Mouse (Mus musculus) neural tube, embryonic 14.5 days (tissue): Measurements from ENCODE around the gene Kdm2a. TPM values are rescaled to one million over a fixed set of nuclear protein-coding genes. Genes with fewer than 3 reads are reported as not detected.

ENCODE experiments used
- ATAC-seq: fragments of 200-750 bp; cut with Nextera tagmentation; 2 replicates; pipeline ENCODE4 v1.8.0; 2017; ENCODE audit warnings: low read depth, mild to moderate bottlenecking, moderate TSS enrichment, moderate library complexity
- H3K27ac ChIP-seq: fragments of 300-500 bp; sonication (generic); 2 replicates; pipeline ENCODE4 v1.5.1; 2014; ENCODE audit warnings: low read depth, mild to moderate bottlenecking, control low read depth, low read length, moderate library complexity, mixed read lengths
- H3K27me3 ChIP-seq: fragments of 300-500 bp; sonication (generic); 2 replicates; pipeline ENCODE4 v1.6.1; 2014; ENCODE audit warnings: low read length; ENCODE audit not compliant: control insufficient read depth, insufficient read depth
- H3K36me3 ChIP-seq: fragments of 300-500 bp; sonication (generic); 2 replicates; pipeline ENCODE4 v1.6.1; 2014; ENCODE audit warnings: low read length, mixed read lengths; ENCODE audit not compliant: control insufficient read depth, insufficient read depth
- H3K4me1 ChIP-seq: fragments of 300-500 bp; sonication (generic); 2 replicates; pipeline ENCODE4 v1.6.1; 2014; ENCODE audit warnings: low read length; ENCODE audit not compliant: control insufficient read depth, insufficient read depth
- H3K4me2 ChIP-seq: fragments of 300-500 bp; sonication (generic); 2 replicates; pipeline ENCODE4 v1.6.1; 2014; ENCODE audit warnings: mild to moderate bottlenecking, low read depth, low read length, control low read depth
- H3K4me3 ChIP-seq: fragments of 300-500 bp; sonication (generic); 2 replicates; pipeline ENCODE4 v1.5.1; 2014; ENCODE audit warnings: low read depth, low read length, control low read depth, mixed read lengths
- H3K9ac ChIP-seq: fragments of 300-500 bp; sonication (generic); replicated peaks from 2 replicates; pipeline ENCODE4 v1.6.1; 2014; ENCODE audit warnings: low read depth, mild to moderate bottlenecking, control low read depth, low read length, mixed read lengths
- H3K9me3 ChIP-seq: fragments of 300-500 bp; sonication (generic); 2 replicates; pipeline ENCODE4 v1.6.1; 2016; ENCODE audit warnings: low read length; ENCODE audit not compliant: control insufficient read depth
- WGBS: fragments of 180-500 bp; shearing (Covaris S2); extraction: QIAGEN DNeasy Blood & Tissue Kit; methylation state at CpG from one replicate; pipeline ENCODE4 v1.1.7; 2014; 5-methylcytosine and 5-hydroxymethylcytosine counted together
- polyA plus RNA-seq: library from polyadenylated mRNA; unstranded; fragments of >200 nt; fragmentation: Nextera tagmentation; extraction: Ambion mirVana; gene quantifications from 2 replicates; pipeline ENCODE4 v1.2.1, GENCODE M21; 2014

The Kdm2a gene
- polyA plus RNA-seq, 1 experiment from 2014 or later, result 39.1 TPM

GRCm38 (mm10) chr19:4306190-4306577 is 91.9 kb downstream of the Kdm2a start, which contains the start of gene Grk2:
Grk2 (minus strand) TSS chr19:4306222.
- Histone ChIP-seq H3K36me3 (no peaks in the 10 kb centered on the region), H3K27me3 (no peaks in the 10 kb centered on the region), H3K9ac (peak within 1 kb of the TSS; percentile 98), H3K4me2 (peak within 1 kb of the TSS; percentile 96), H3K4me3 (peak within 1 kb of the TSS; percentile 95), H3K27ac (peak within 1 kb of the TSS; percentile 82), H3K9me3 (no peaks in the 10 kb centered on the region), H3K4me1 (peaks cover 44% of the 10 kb centered on the region)
- 2% methylated on average over 29 of the region's 46 CpGs for WGBS
- peak; percentile 78 for ATAC-seq

DNA sequence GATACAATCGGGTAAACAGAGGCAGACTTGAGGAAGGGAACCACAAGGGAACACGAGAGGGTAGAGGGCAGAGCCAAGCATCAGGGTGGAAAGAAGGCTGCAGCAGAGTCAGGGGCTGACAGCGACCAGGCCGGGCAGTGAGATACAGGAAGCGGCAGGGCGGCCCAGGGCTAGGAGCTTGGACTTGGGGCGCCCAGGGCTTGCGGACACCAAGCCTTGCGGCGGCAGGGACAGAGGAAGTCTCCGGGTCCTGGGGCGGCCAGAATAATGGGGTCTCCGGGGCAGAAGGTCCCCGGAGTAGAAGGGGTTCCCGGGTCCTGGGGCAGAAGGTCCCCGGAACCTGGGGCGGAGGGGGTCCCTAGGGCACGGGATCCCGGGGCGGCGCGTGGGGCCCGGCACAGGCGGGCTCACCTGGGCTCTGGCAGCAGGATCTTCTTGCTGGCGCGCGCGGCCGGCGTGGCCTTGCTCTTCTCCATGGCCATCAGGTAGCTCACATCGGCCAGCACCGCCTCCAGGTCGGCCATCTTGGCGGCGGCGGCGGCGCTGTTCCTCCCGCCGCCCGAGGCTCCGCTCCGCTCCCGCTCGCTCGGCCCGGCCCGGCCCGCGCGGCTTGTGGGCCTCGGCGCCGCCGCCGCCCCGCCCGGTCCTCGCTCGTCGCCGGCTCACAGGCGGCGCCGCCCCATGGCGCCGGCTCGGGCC is 92.4 kb downstream of the Kdm2a start:
- peaks cover 49% of the 10 kb centered on the region for H3K4me1 ChIP-seq
- H3K27me3 ChIP-seq, result no peaks in the 10 kb centered on the region
- no peaks in the 10 kb centered on the region for H3K36me3 ChIP-seq
- peak overlapping the region; percentile 98 for H3K9ac ChIP-seq
- H3K4me2 ChIP-seq, result peak overlapping the region; percentile 96
- WGBS, result 0% methylated on average over 44 of the region's 68 CpGs
- no peaks in the 10 kb centered on the region for H3K9me3 ChIP-seq
- peak; percentile 60 for ATAC-seq
- peak overlapping the region; percentile 95 for H3K4me3 ChIP-seq
- peak overlapping the region; percentile 82 for H3K27ac ChIP-seq

GRCm38 (mm10) chr19:4304871-4305321 is 93.2 kb downstream of the Kdm2a start:
- Histone ChIP-seq H3K9ac (peak overlapping the region; percentile 98), H3K9me3 (no peaks in the 10 kb centered on the region), H3K27ac (no peak overlapping the region), H3K4me2 (peak overlapping the region; percentile 96), H3K36me3 (no peaks in the 10 kb centered on the region), H3K27me3 (no peaks in the 10 kb centered on the region), H3K4me1 (peaks cover 56% of the 10 kb centered on the region), H3K4me3 (peak overlapping the region; percentile 95)
- ATAC-seq, result no peak
- 56% methylated on average over 4 of the region's 4 CpGs for WGBS

DNA sequence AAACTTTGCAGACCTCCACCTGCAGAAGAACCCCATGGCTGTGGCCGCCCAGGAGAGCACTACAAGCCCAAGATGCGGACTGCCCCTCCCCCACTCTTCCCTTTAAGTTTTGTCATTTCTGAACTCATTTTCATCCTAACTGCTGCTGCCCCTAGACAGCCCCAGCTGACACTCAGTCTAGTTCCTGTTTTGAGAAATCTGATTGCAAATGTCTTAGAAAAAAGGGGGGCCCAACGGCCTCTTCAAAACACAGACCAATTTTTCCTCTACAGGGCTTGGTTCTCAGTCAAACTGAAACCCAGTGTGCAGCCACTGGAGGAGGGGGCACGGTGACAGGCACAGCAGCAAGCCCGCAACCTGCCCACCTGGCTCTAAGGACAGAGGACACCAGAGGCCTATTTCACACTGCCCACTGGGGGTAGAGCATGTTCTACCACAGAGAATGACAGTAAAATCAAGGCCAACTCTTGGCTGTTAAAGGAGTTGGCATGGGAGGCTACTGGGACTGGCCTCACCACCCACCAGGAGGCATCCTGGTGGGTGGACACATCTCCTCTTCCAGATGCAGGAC is 93.7 kb downstream of the Kdm2a start:
- no peaks in the 10 kb centered on the region for H3K36me3 ChIP-seq
- H3K4me1 ChIP-seq, result peaks cover 56% of the 10 kb centered on the region
- H3K9ac ChIP-seq, result no peak overlapping the region
- no peak for ATAC-seq
- H3K4me3 ChIP-seq, result peak overlapping the region; percentile 95
- H3K27ac ChIP-seq, result no peak overlapping the region
- H3K4me2 ChIP-seq, result peak overlapping the region; percentile 96
- H3K27me3 ChIP-seq, result no peaks in the 10 kb centered on the region
- 75% methylated on average over 5 of the region's 5 CpGs for WGBS
- no peaks in the 10 kb centered on the region for H3K9me3 ChIP-seq

DNA sequence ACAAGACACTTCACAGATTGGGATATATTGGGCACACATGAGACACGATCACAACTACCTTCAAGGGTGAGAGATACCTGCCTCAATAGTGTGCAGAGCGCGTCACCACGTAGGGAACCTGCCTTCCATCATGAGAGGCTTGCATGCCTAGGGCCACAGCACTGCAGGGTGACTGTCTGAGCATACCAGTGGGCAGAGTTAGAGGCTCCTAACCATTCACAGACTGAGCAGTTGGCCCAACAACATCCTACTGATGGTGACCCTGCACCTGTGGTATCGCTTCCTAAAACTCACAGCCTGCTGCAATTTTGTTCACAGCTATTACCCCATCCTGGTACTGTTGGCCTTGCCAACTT is 94.5 kb downstream of the Kdm2a start:
- WGBS, result 92% methylated on average over 5 of the region's 5 CpGs
- Histone ChIP-seq H3K27me3 (no peaks in the 10 kb centered on the region), H3K4me2 (peak overlapping the region; percentile 32; the same call in 1 of the 2 replicates), H3K36me3 (no peaks in the 10 kb centered on the region), H3K27ac (no peak overlapping the region), H3K4me1 (peaks cover 56% of the 10 kb centered on the region), H3K9ac (no peak overlapping the region), H3K4me3 (no peak overlapping the region), H3K9me3 (no peaks in the 10 kb centered on the region)
- ATAC-seq, result no peak

DNA sequence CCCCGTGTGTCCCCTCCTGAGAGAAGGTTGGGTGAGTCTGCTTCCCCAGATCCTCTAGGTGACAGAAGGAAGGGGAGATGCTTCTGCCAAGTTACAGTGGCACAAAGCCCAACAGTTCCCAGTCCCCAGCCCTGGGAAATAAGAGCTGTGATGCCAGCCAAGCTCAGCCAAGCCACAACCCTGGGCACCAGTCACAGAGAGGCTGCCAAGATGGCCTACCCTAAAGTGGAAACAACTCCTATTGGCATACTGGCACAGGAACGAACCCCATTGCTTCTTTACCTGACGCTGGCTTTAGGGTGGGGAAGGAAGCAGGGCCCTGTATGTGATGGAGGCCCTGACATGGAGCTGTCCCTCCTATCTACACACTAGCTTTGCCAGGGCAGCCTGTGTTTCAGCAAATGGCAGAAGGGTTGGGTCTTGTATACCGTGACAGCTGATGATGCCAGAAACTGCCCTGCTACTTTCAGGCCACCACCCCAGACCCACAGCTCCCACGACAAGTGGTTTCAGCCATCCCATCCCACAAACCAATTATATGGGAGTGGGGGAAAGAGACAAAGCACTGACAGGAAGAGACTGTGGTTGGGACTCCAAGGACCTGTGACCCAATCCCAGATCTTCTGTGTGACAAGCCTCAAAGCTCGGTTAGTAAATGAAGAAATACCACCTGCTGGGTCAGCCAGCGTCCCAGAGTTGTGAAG is 95.0 kb downstream of the Kdm2a start:
- Histone ChIP-seq H3K4me1 (peaks cover 56% of the 10 kb centered on the region), H3K9me3 (no peaks in the 10 kb centered on the region), H3K4me3 (no peak overlapping the region), H3K4me2 (peak overlapping the region; percentile 32), H3K27ac (peak overlapping the region; percentile 69), H3K27me3 (no peaks in the 10 kb centered on the region), H3K9ac (peak overlapping the region; percentile 39), H3K36me3 (no peaks in the 10 kb centered on the region)
- no peak for ATAC-seq
- WGBS, result 66% methylated on average over 7 of the region's 7 CpGs

GRCm38 (mm10) chr19:4301735-4302651 is 96.1 kb downstream of the Kdm2a start:
- Histone ChIP-seq H3K4me3 (peak overlapping the region; percentile 5; the same call in 1 of the 2 replicates), H3K36me3 (no peaks in the 10 kb centered on the region), H3K4me2 (peak overlapping the region; percentile 32), H3K9ac (peak overlapping the region; percentile 39), H3K27me3 (no peaks in the 10 kb centered on the region), H3K9me3 (no peaks in the 10 kb centered on the region), H3K4me1 (peaks cover 56% of the 10 kb centered on the region), H3K27ac (peak overlapping the region; percentile 69)
- ATAC-seq, result peak; percentile 36; the same call in 1 of the 2 replicates
- WGBS, result 23% methylated on average over 21 of the region's 21 CpGs

- H3K27me3 ChIP-seq, result no peaks in the 10 kb centered on the region
- H3K4me2 ChIP-seq, result peak overlapping the region; percentile 32; the same call in 1 of the 2 replicates
- H3K9me3 ChIP-seq, result no peaks in the 10 kb centered on the region
- peak overlapping the region; percentile 69 for H3K27ac ChIP-seq
- 63% methylated on average over 11 of the region's 11 CpGs for WGBS
- no peak overlapping the region for H3K9ac ChIP-seq
- ATAC-seq, result no peak
- no peaks in the 10 kb centered on the region for H3K36me3 ChIP-seq
- peaks cover 50% of the 10 kb centered on the region for H3K4me1 ChIP-seq
- H3K4me3 ChIP-seq, result peak overlapping the region; percentile 5; the same call in 1 of the 2 replicates
Measured at GRCm38 (mm10) chr19:4300852-4301734, 97.0 kb downstream of the Kdm2a start.
